In genomic region chr10:41529972-41530371, GRCm38 (mm10) we compare ENCODE assay signal across 28 mouse cellular contexts. TPM values are rescaled to one million over a fixed set of nuclear protein-coding genes. Genes with fewer than 3 reads are reported as not detected.
A peak's percentile ranks its signal among the peaks of the same experiment; 100 is the strongest.
DNase-seq lines count a peak whose midpoint lies in the region; TF ChIP-seq lines count a peak whose summit lies in the region.
"Had no signal": no experiment of that assay in that cellular context is flagged by ENCODE, and none has a peak within 500 bp of the region (broad histone marks: within the 10 kb centered on the region; RNA-seq: fewer than 3 reads in every experiment).

No protein-coding gene starts in this region.

- H3K27me3 ChIP-seq in spleen, adult 2 months (ENCODE audit: control insufficient read depth, insufficient read depth, low read length) = no peaks in the 10 kb centered on the region
- H3K27me3 ChIP-seq: heart, embryonic 15.5 days; hindbrain, embryonic 15.5 days; kidney, embryonic 15.5 days; limb, embryonic 13.5 days; liver, embryonic 12.5 days; megakaryocyte, embryonic 14.5 days; midbrain, embryonic 15.5 days; neural tube, embryonic 15.5 days had no signal

- no peak overlapping the region for H3K4me3 ChIP-seq in spleen, adult 2 months (ENCODE audit: extremely low read depth, insufficient read depth, insufficient read length)
- H3K4me3 ChIP-seq: forebrain, embryonic 10.5 days; heart, embryonic 15.5 days; hindbrain, embryonic 15.5 days; kidney, embryonic 15.5 days; limb, embryonic 13.5 days; liver, embryonic 12.5 days; megakaryocyte, embryonic 14.5 days; midbrain, embryonic 15.5 days; myocyte; neural tube, embryonic 15.5 days had no signal

- TF ChIP-seq CTCF in spleen, adult 2 months (IDR thresholded peaks at IDR 0.05; ENCODE audit: extremely low read depth, insufficient read depth, insufficient read length, insufficient replicate concordance) = no peak

- peaks cover 20% of the 10 kb centered on the region for H3K36me3 ChIP-seq in spleen, adult 2 months (ENCODE audit: control insufficient read depth, insufficient read depth, low read length)

- no peaks in the 10 kb centered on the region; the same call in 1 of the 2 replicates for H3K4me1 ChIP-seq in spleen, adult 2 months (ENCODE audit: control insufficient read depth, insufficient read depth, insufficient read length)
- H3K4me1 ChIP-seq: forebrain, embryonic 10.5 days; heart, embryonic 15.5 days; hindbrain, embryonic 15.5 days; kidney, embryonic 15.5 days; limb, embryonic 13.5 days; midbrain, embryonic 15.5 days; neural tube, embryonic 15.5 days had no signal

- WGBS in spleen, adult 2 months = 29% methylated on average over 5 of the region's 5 CpGs

- TF ChIP-seq POLR2A in spleen, adult 2 months (IDR thresholded peaks at IDR 0.05; ENCODE audit: low read depth, low read length) = no peak

- H3K27ac ChIP-seq in spleen, adult 2 months (ENCODE audit: insufficient read depth, low read length) = peak overlapping the region; percentile 15; the same call in 1 of the 2 replicates
- H3K27ac ChIP-seq: forebrain, embryonic 10.5 days; heart, embryonic 15.5 days; hindbrain, embryonic 15.5 days; kidney, embryonic 15.5 days; limb, embryonic 13.5 days; liver, embryonic 12.5 days; midbrain, embryonic 15.5 days; neural tube, embryonic 15.5 days; stomach, postnatal 0 days had no signal

- DNase-seq in spleen, adult 2 months (ENCODE audit: low read depth in 1 of 2, low spot score in 2 of 2) = no peak
- DNase-seq in spleen, adult 12 weeks (ENCODE audit: low spot score) = no peak
- peak; percentile 58 for DNase-seq in T-cell, adult 2 months (ENCODE audit: low spot score)
- peak; percentile 70 for DNase-seq in induced T-regulatory cell, adult 2 months (ENCODE audit: low read depth)
- DNase-seq in natural killer cell, adult 2 months (ENCODE audit: low spot score in 2 of 2) = peak; percentile 16 to 40
- DNase-seq in urinary bladder, postnatal 25 days (ENCODE audit: low spot score) = no peak
- DNase-seq in yolk sac, embryonic 10.5 days (ENCODE audit: low spot score) = no peak
- DNase-seq in retina, postnatal 1 day = no peak
- DNase-seq: cerebellum, adult 11 months; cerebellum, postnatal 10 days; forebrain, postnatal 0 days; heart, postnatal 36 days; kidney, postnatal 4 days; layer of hippocampus, adult 9-11 months; lung, adult 18-20 months; lung, postnatal 10 days; thymus, adult 2 months had no signal

RNA-seq across cellular contexts. Expression of gene Cd164, which starts 10.8 kb away (rescaled TPM):
- 65.3 and 76.3 TPM in 2 replicates for polyA plus RNA-seq in spleen, adult 2 months (2012; rRNA removed)

RNA-seq across cellular contexts. Expression of gene Ppil6, which starts 39.7 kb away (rescaled TPM):
- 0.08 TPM in 1 of 2 replicates, not detected in the other for polyA plus RNA-seq in spleen, adult 2 months (2012; rRNA removed)
- polyA plus RNA-seq: liver, embryonic 12.5 days had no signal

RNA-seq across cellular contexts. Expression of gene Smpd2, which starts 39.8 kb away (rescaled TPM):
- 35.6 and 36.3 TPM in 2 replicates for polyA plus RNA-seq in spleen, adult 2 months (2012; rRNA removed)

RNA-seq across cellular contexts. Expression of gene Mical1, which starts 53.9 kb away (rescaled TPM):
- polyA plus RNA-seq in spleen, adult 2 months (2012; rRNA removed) = 130 and 143 TPM in 2 replicates

Comparison
In these comparisons a context has a peak if more than half of its experiments do, and no peak if none do; other contexts are left out.
1. DNase-seq: peak in T-cell, adult 2 months (single experiment), induced T-regulatory cell, adult 2 months (single experiment) and natural killer cell, adult 2 months (2 of 2); none in spleen, adult 2 months (0 of 2), spleen, adult 12 weeks (single experiment), urinary bladder, postnatal 25 days (single experiment), yolk sac, embryonic 10.5 days (single experiment) and retina, postnatal 1 day (single experiment).